Mouse (Mus musculus) C2C12 (cell line): Measurements from ENCODE around the gene Asic1. TPM values are rescaled to one million over a fixed set of nuclear protein-coding genes. Genes with fewer than 3 reads are reported as not detected.

Experiments used
- H3K27me3 ChIP-seq: one replicate; pipeline ENCODE4 v1.6.1; 2011; ENCODE audit not compliant: control insufficient read depth, insufficient read depth, insufficient read length
- H3K36me3 ChIP-seq: one replicate; pipeline ENCODE4 v1.6.1; 2011; ENCODE audit not compliant: control insufficient read depth, insufficient read depth
- H3K4me3 ChIP-seq: one replicate; pipeline ENCODE4 v1.5.1; 2011; ENCODE audit warnings: mild to moderate bottlenecking, control low read depth; ENCODE audit not compliant: poor library complexity, insufficient read depth, severe bottlenecking
- H3K79me2 ChIP-seq: one replicate; pipeline ENCODE4 v1.6.1; 2011; ENCODE audit not compliant: control insufficient read depth, insufficient read depth
- H3K79me3 ChIP-seq: one replicate; pipeline ENCODE4 v1.6.1; 2011; ENCODE audit warnings: low read depth, control low read depth
- H3ac ChIP-seq: one replicate; pipeline ENCODE3; 2011; ENCODE audit warnings: low read depth; ENCODE audit not compliant: control insufficient read depth, insufficient read length
- CEBPB ChIP-seq: IDR thresholded peaks from one replicate; pipeline ENCODE4 v1.6.1; 2011; ENCODE audit warnings: low read depth, mild to moderate bottlenecking, control low read depth, moderate library complexity
- CTCF ChIP-seq: IDR thresholded peaks from one replicate; pipeline ENCODE4 v1.5.1; 2011; ENCODE audit not compliant: control insufficient read depth, insufficient read depth, insufficient read length
- FOSL1 ChIP-seq: IDR thresholded peaks from one replicate; pipeline ENCODE4 v1.8.0; 2011; ENCODE audit warnings: mild to moderate bottlenecking, low read length; ENCODE audit not compliant: poor library complexity, insufficient read depth, severe bottlenecking
- MAX ChIP-seq: IDR thresholded peaks from one replicate; pipeline ENCODE4 v1.6.1; 2011; ENCODE audit warnings: mild to moderate bottlenecking, control low read depth
- MYOD1 ChIP-seq: IDR thresholded peaks from one replicate; pipeline ENCODE4 v1.6.1; 2011; ENCODE audit warnings: low read depth; ENCODE audit not compliant: control insufficient read depth, insufficient read length
- MYOG ChIP-seq: IDR thresholded peaks from one replicate; pipeline ENCODE4 v1.6.1; 2011; ENCODE audit not compliant: control insufficient read depth, insufficient read length; ENCODE audit errors: extremely low read depth
- USF1 ChIP-seq: IDR thresholded peaks from one replicate; pipeline ENCODE4 v1.6.1; 2011; ENCODE audit warnings: low read depth, mild to moderate bottlenecking, control low read depth, moderate library complexity
- polyA plus RNA-seq: library from polyadenylated mRNA; unstranded; fragments of >200 nt; fragmentation: generic; extraction: Trizol; gene quantifications from one replicate; pipeline ENCODE4 v1.2.1, GENCODE M21; 2012; ENCODE audit warnings: missing spikeins

Asic1 gene
- polyA plus RNA-seq, 1 experiment, result 2.2 TPM

DNA sequence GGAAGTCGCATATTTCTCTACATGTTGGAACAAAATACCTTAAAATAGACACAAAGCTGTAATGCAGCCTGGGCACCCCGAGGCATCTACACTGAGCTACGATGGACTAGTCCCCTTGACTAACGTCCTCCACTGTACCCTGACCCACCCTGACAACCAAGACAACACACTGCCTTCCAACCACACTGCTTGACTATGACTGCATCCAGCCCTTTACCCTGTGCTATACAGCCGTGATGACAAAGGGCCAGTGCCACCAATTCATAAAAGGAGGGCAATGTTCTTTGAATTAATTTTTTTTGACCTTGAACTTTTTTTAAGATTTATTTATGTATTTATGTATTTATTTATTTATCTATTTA lies 32.1 kb upstream of the Asic1 start:
- TF ChIP-seq MYOG, result no peak
- no peak for TF ChIP-seq FOSL1
- no peak for TF ChIP-seq MYOD1
- no peak for TF ChIP-seq MAX
- TF ChIP-seq CEBPB, result no peak
- no peak for TF ChIP-seq USF1
- TF ChIP-seq CTCF, result no peak
- Histone ChIP-seq H3K4me3 (no peak overlapping the region), H3K36me3 (peaks cover 97% of the 10 kb centered on the region)

DNA sequence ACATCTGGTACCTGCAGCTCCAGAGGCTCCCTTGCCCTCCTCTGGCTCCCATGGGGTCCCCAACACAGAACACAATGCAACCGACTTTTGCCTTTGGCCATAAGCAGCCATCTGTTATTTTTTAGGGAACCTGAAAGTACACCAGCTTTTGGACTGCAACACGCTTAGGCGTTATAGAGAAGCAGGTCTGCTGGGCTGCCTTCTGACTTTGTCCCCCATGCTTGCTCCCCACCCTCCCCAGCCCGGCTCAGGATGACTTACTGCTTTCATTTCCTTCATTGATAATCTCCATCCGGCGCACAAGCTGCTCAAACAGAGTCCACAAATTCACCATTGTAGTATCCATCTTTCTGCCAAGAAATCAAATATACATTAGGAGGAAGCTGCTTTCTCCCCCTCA lies 27.5 kb upstream of the Asic1 start:
- TF ChIP-seq CEBPB (no peak), FOSL1 (no peak), MYOD1 (no peak), USF1 (no peak), MAX (no peak), CTCF (no peak), MYOG (no peak)
- no peak overlapping the region for H3ac ChIP-seq
- no peak overlapping the region for H3K4me3 ChIP-seq
- no peaks in the 10 kb centered on the region for H3K27me3 ChIP-seq
- H3K79me3 ChIP-seq, result peaks cover 68% of the 10 kb centered on the region
- H3K36me3 ChIP-seq, result peaks cover 60% of the 10 kb centered on the region
- peaks cover 80% of the 10 kb centered on the region for H3K79me2 ChIP-seq

More for the DNA sequence above, 32.1 kb upstream of the Asic1 start:
- Histone ChIP-seq H3K27me3 (no peaks in the 10 kb centered on the region), H3K79me3 (peaks cover 23% of the 10 kb centered on the region), H3ac (no peak overlapping the region), H3K79me2 (peaks cover 43% of the 10 kb centered on the region)

DNA sequence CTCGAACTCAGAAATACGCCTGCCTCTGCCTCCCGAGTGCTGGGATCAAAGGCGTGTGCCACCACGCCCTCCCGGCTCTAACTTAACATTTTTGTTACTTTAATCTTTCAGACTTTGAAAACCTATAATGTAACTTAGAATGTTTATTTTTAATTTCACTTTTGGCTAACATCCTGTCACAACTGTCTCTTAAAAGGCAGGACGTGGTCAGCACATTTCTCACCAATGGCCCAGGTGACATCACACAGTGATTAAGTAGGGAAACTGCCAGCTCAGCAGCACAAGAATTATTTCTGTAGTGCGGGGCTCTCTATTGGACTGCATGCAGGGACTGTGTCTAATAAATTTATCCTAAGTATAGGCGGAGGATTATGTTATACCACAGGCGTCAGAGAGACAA lies 26.3 kb upstream of the Asic1 start:
- Histone ChIP-seq H3K4me3 (no peak overlapping the region), H3ac (no peak overlapping the region), H3K36me3 (peaks cover 52% of the 10 kb centered on the region), H3K79me3 (peaks cover 80% of the 10 kb centered on the region), H3K79me2 (peaks cover 86% of the 10 kb centered on the region), H3K27me3 (no peaks in the 10 kb centered on the region)
- no peak for TF ChIP-seq CTCF
- TF ChIP-seq MYOG, result no peak
- no peak for TF ChIP-seq MYOD1
- no peak for TF ChIP-seq MAX

- TF ChIP-seq FOSL1 (no peak), MYOG (no peak), CEBPB (no peak), MAX (peak; percentile 89), MYOD1 (peak; percentile 72)
- H3K79me3 ChIP-seq, result peaks cover 89% of the 10 kb centered on the region
- H3K36me3 ChIP-seq, result peaks cover 48% of the 10 kb centered on the region
- peak overlapping the region; percentile 14 for H3ac ChIP-seq
- H3K27me3 ChIP-seq, result no peaks in the 10 kb centered on the region
- peaks cover 95% of the 10 kb centered on the region for H3K79me2 ChIP-seq
- no peak overlapping the region for H3K4me3 ChIP-seq
Observed at GRCm38 (mm10) chr15:99644776-99645175, 25.4 kb upstream of the Asic1 start.

DNA sequence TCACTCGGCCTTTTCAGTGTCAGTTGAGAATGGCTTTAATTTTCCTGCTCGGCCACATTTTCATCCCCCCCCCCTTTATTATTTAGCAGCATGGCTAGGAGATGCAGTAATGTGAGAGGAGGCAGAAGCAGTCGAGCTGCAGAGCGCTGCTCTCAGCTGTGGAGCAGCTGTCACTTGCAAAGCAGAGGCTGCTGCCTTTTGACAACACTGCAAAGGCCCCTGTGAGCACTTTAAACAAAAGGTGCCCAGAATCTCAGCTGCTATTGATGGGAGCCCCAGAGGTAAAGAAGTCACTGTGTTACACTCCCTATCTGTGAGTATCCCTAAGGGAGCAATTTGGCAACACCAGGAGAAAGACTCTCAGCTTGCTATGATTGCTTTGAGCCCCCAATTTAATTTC lies 21.8 kb upstream of the Asic1 start:
- TF ChIP-seq FOSL1 (no peak), CEBPB (no peak), MYOG (no peak), USF1 (no peak), CTCF (no peak), MYOD1 (no peak), MAX (no peak)
- Histone ChIP-seq H3ac (no peak overlapping the region), H3K27me3 (no peaks in the 10 kb centered on the region), H3K79me3 (peaks cover 78% of the 10 kb centered on the region), H3K79me2 (peaks cover 80% of the 10 kb centered on the region), H3K36me3 (peaks cover 13% of the 10 kb centered on the region), H3K4me3 (no peak overlapping the region)

- Histone ChIP-seq H3K27me3 (no peaks in the 10 kb centered on the region), H3K4me3 (peak overlapping the region; percentile 16), H3K36me3 (peaks cover 10% of the 10 kb centered on the region), H3K79me3 (peaks cover 69% of the 10 kb centered on the region), H3K79me2 (peaks cover 72% of the 10 kb centered on the region), H3ac (peak overlapping the region; percentile 10)
- TF ChIP-seq MYOD1 (no peak), MYOG (no peak)
Observed at GRCm38 (mm10) chr15:99649067-99649761, 21.0 kb upstream of the Asic1 start.
